Mouse (Mus musculus) ES-E14 (cell line): Measurements from ENCODE around the gene Cfap20. TPM values are rescaled to one million over a fixed set of nuclear protein-coding genes. Genes with fewer than 3 reads are reported as not detected.
A peak's percentile ranks its signal among the peaks of the same experiment; 100 is the strongest.

Experiments
- DNase-seq: peaks from one replicate; pipeline ENCODE4 v3.0.0-alpha.2; 2013; ENCODE audit warnings: low read depth, low spot score
- H3K27ac ChIP-seq: 2 replicates; pipeline ENCODE4 v1.5.1; 2012; ENCODE audit warnings: low read depth, mild to moderate bottlenecking, low read length, moderate library complexity, mixed read lengths; ENCODE audit not compliant: poor library complexity, insufficient read depth, severe bottlenecking
- H3K36me3 ChIP-seq: 2 replicates; pipeline ENCODE4 v1.6.1; 2012; ENCODE audit warnings: mild to moderate bottlenecking, low read length, moderate library complexity, mixed read lengths; ENCODE audit not compliant: control insufficient read depth, poor library complexity, insufficient read depth, severe bottlenecking
- H3K4me1 ChIP-seq, 2 experiments: fragments of 150-350 bp in 1 of 2; sonication (generic) in 1 of 2; 2 replicates each; pipeline ENCODE4 v1.6.1; 2012; ENCODE audit warnings: low read length in 2 of 2, mild to moderate bottlenecking in 1 of 2, mixed read lengths in 1 of 2; ENCODE audit not compliant: control insufficient read depth in 2 of 2, insufficient read depth in 2 of 2, poor library complexity in 1 of 2
- H3K4me3 ChIP-seq, 2 experiments: fragments of 150-350 bp in 1 of 2; sonication (generic) in 1 of 2; 2 replicates each; pipeline ENCODE4 v1.5.1; 2012; ENCODE audit warnings: low read length in 2 of 2, low read depth in 1 of 2, mild to moderate bottlenecking in 1 of 2, mixed read lengths in 1 of 2; ENCODE audit not compliant: insufficient read depth in 1 of 2, poor library complexity in 1 of 2, severe bottlenecking in 1 of 2
- H3K9ac ChIP-seq: 2 replicates; pipeline ENCODE4 v1.6.1; 2012; ENCODE audit warnings: low read depth, mild to moderate bottlenecking, low read length, mixed read lengths; ENCODE audit not compliant: poor library complexity, insufficient read depth, severe bottlenecking
- H3K9me3 ChIP-seq: fragments of 150-350 bp; sonication (generic); 2 replicates; pipeline ENCODE4 v1.6.1; 2012; ENCODE audit warnings: low read depth, mild to moderate bottlenecking, low read length; ENCODE audit not compliant: control insufficient read depth, insufficient read depth
- CHD2 ChIP-seq: IDR thresholded peaks from 2 replicates; pipeline ENCODE4 v1.6.1; 2014; ENCODE audit warnings: mild to moderate bottlenecking, low read depth, low read length, inconsistent platforms
- HCFC1 ChIP-seq: IDR thresholded peaks from 2 replicates; pipeline ENCODE4 v1.6.1; 2012; ENCODE audit warnings: low read length, inconsistent platforms, borderline replicate concordance; ENCODE audit not compliant: insufficient read depth
- MAFK ChIP-seq: IDR thresholded peaks from 2 replicates; pipeline ENCODE4 v1.6.1; 2014; ENCODE audit warnings: mild to moderate bottlenecking, low read depth, low read length, inconsistent platforms; ENCODE audit not compliant: insufficient read depth
- ZC3H11A ChIP-seq: IDR thresholded peaks from 2 replicates; pipeline ENCODE4 v1.6.1; 2012; ENCODE audit warnings: low read depth, mild to moderate bottlenecking, inconsistent platforms, low read length, borderline replicate concordance
- ZNF384 ChIP-seq: IDR thresholded peaks from 2 replicates; pipeline ENCODE4 v1.6.1; 2012; ENCODE audit warnings: low read depth, low read length, inconsistent platforms
- in situ Hi-C, 2 experiments: fragments of 600-800 bp; cut with MboI; formaldehyde crosslinking; loops; one replicate each; pipeline ENCODE4 v1.15.1; 2025; ENCODE audit warnings: low sequenced_read_pairs in 2 of 2, inconsistent platforms in 1 of 2; ENCODE audit not compliant: unreplicated experiment in 2 of 2
- total RNA-seq: library from RNA; depleted of rRNA; stranded (reverse); fragments of 300-350 nt; gene quantifications from 2 replicates; pipeline ENCODE4 v1.2.3, GENCODE M21; 2012

Cfap20 gene
- total RNA-seq, 1 experiment: 70.5 TPM

GRCm38 (mm10) chr8:95427594-95428535, 6.8 kb downstream of the Cfap20 start:
- no peak overlapping the region; the same call in 1 of the 2 replicates for H3K27ac ChIP-seq
- peak; percentile 91 for DNase-seq
- TF ChIP-seq MAFK: no peak
- no peak for TF ChIP-seq HCFC1
- TF ChIP-seq ZNF384: no peak
- in situ Hi-C loops: no loop called here
- H3K9ac ChIP-seq: no peak overlapping the region; the same call in 1 of the 2 replicates
- H3K36me3 ChIP-seq: peaks cover 5% of the 10 kb centered on the region; the same call in 1 of the 2 replicates
- H3K4me3 ChIP-seq: no peak overlapping the region
- peaks cover 0 to 7% of the 10 kb centered on the region in 2 experiments; a peak in 1 of 4 replicates for H3K4me1 ChIP-seq
- no peaks in the 10 kb centered on the region for H3K9me3 ChIP-seq

- Histone ChIP-seq H3K36me3 (peaks cover 7% of the 10 kb centered on the region), H3K4me1 (peaks cover 0 to 7% of the 10 kb centered on the region in 2 experiments; a peak in 1 of 4 replicates), H3K9ac (no peak overlapping the region), H3K27ac (no peak overlapping the region), H3K9me3 (no peaks in the 10 kb centered on the region), H3K4me3 (no peak overlapping the region)
- DNase-seq: no peak
- in situ Hi-C loops: no loop called here
- TF ChIP-seq HCFC1: no peak
- TF ChIP-seq CHD2: no peak
- TF ChIP-seq ZC3H11A: no peak
- no peak for TF ChIP-seq MAFK
- TF ChIP-seq ZNF384: no peak
Measured at GRCm38 (mm10) chr8:95426781-95427281, 7.8 kb downstream of the Cfap20 start.

- TF ChIP-seq ZNF384 (no peak), HCFC1 (no peak), MAFK (no peak), CHD2 (no peak)
- no peak for DNase-seq
- in situ Hi-C loops: no loop called here
- Histone ChIP-seq H3K4me3 (no peak overlapping the region), H3K36me3 (peaks cover 20% of the 10 kb centered on the region), H3K9ac (no peak overlapping the region), H3K4me1 (peaks cover 0 to 3% of the 10 kb centered on the region in 2 experiments; a peak in 1 of 4 replicates), H3K27ac (no peak overlapping the region), H3K9me3 (no peaks in the 10 kb centered on the region)
Measured at GRCm38 (mm10) chr8:95424682-95425081, 10.0 kb downstream of the Cfap20 start.

- Histone ChIP-seq H3K4me3 (no peak overlapping the region), H3K4me1 (no peaks in the 10 kb centered on the region), H3K36me3 (peaks cover 20% of the 10 kb centered on the region), H3K9me3 (no peaks in the 10 kb centered on the region), H3K9ac (no peak overlapping the region), H3K27ac (no peak overlapping the region)
- DNase-seq: no peak
- TF ChIP-seq ZNF384 (no peak), ZC3H11A (no peak), HCFC1 (no peak), MAFK (no peak), CHD2 (no peak)
- in situ Hi-C loops: no loop called here
Measured at GRCm38 (mm10) chr8:95422193-95422810, 12.4 kb downstream of the Cfap20 start.
